Mouse (Mus musculus): ENCODE data around the gene Cpa5. TPM values are rescaled to one million over a fixed set of nuclear protein-coding genes. Genes with fewer than 3 reads are reported as not detected.

Gene Cpa5
- not detected in 2 replicates for total RNA-seq (2021)
- long read RNA-seq, result 0 reads

- DNase-seq, result no peak
Observed at GRCm38 (mm10) chr6:30610710-30611109, at the start of gene Cpa5. Gene Cpa5 (plus strand): TSS chr6:30611010.

GRCm38 (mm10) chr6:30562132-30562531 is 48.7 kb upstream of the Cpa5 start:
- no peak for DNase-seq

- DNase-seq, result no peak
Observed at GRCm38 (mm10) chr6:30563575-30563974, 47.2 kb upstream of the Cpa5 start.

- no peak for DNase-seq
Observed at GRCm38 (mm10) chr6:30564051-30564450, 46.8 kb upstream of the Cpa5 start.

GRCm38 (mm10) chr6:30568069-30568468 is 42.7 kb upstream of the Cpa5 start, which contains the start of gene Cpa4:
Gene Cpa4 (plus strand): TSS chr6:30568369.
- DNase-seq, result no peak

- DNase-seq, result no peak
Observed at GRCm38 (mm10) chr6:30569331-30569730, 41.5 kb upstream of the Cpa5 start.

GRCm38 (mm10) chr6:30570012-30570411 is 40.8 kb upstream of the Cpa5 start:
- no peak for DNase-seq

GRCm38 (mm10) chr6:30572456-30573311 is 38.1 kb upstream of the Cpa5 start:
- no peak for DNase-seq

GRCm38 (mm10) chr6:30573380-30573779 is 37.4 kb upstream of the Cpa5 start:
- DNase-seq, result no peak

- DNase-seq, result no peak
Observed at GRCm38 (mm10) chr6:30574945-30575344, 35.9 kb upstream of the Cpa5 start.

GRCm38 (mm10) chr6:30576477-30577203 is 34.2 kb upstream of the Cpa5 start:
- DNase-seq, result no peak

- no peak for DNase-seq
Observed at GRCm38 (mm10) chr6:30579961-30580840, 30.6 kb upstream of the Cpa5 start.

- DNase-seq, result no peak
Observed at GRCm38 (mm10) chr6:30580841-30581176, 30.0 kb upstream of the Cpa5 start.

- no peak for DNase-seq
Observed at GRCm38 (mm10) chr6:30586886-30587442, 23.8 kb upstream of the Cpa5 start.

- DNase-seq, result no peak
Observed at GRCm38 (mm10) chr6:30589819-30590218, 21.0 kb upstream of the Cpa5 start.

- DNase-seq, result no peak
Observed at GRCm38 (mm10) chr6:30591851-30592404, 18.9 kb upstream of the Cpa5 start.

GRCm38 (mm10) chr6:30592417-30592974 is 18.3 kb upstream of the Cpa5 start:
- no peak for DNase-seq

GRCm38 (mm10) chr6:30594364-30594763 is 16.4 kb upstream of the Cpa5 start:
- no peak for DNase-seq

GRCm38 (mm10) chr6:30596230-30596898 is 14.4 kb upstream of the Cpa5 start:
- no peak for DNase-seq

- no peak for DNase-seq
Observed at GRCm38 (mm10) chr6:30600033-30600432, 10.8 kb upstream of the Cpa5 start.

- no peak for DNase-seq
Observed at GRCm38 (mm10) chr6:30600995-30601394, 9.8 kb upstream of the Cpa5 start.

Measured in adrenal gland, postnatal 25 days (tissue).